Mouse (Mus musculus): ENCODE data around the gene Svs1. TPM values are rescaled to one million over a fixed set of nuclear protein-coding genes. Genes with fewer than 3 reads are reported as not detected.

The Svs1 gene
- total and polyA plus RNA-seq, 2 experiments from 2014 or later: not detected

- Histone ChIP-seq H3K27ac (ENCODE audit: low read depth, low read length) (no peak overlapping the region), H3K4me2 (ENCODE audit: low read depth) (no peak overlapping the region), H3K27me3 (ENCODE audit: insufficient read depth, low read length) (no peaks in the 10 kb centered on the region), H3K9me3 (ENCODE audit: low read length) (no peaks in the 10 kb centered on the region), H3K4me1 (ENCODE audit: insufficient read depth) (no peaks in the 10 kb centered on the region), H3K9ac (no peak overlapping the region), H3K36me3 (ENCODE audit: insufficient read depth) (no peaks in the 10 kb centered on the region), H3K4me3 (ENCODE audit: low read depth, low read length) (no peak overlapping the region)
- TF ChIP-seq CTCF (IDR thresholded peaks at IDR 0.05; ENCODE audit: low read depth): no peak
- DNase-seq: peak; percentile 60
- peak; percentile 90 for ATAC-seq
- 14% methylated on average over 14 of the region's 14 CpGs for WGBS
These were observed 34.7 kb downstream of the Svs1 start for GRCm38 (mm10) chr6:49021141-49022012.

- Histone ChIP-seq H3K9ac (no peak overlapping the region), H3K4me2 (ENCODE audit: low read depth) (no peak overlapping the region), H3K4me1 (ENCODE audit: insufficient read depth) (no peaks in the 10 kb centered on the region), H3K9me3 (ENCODE audit: low read length) (no peaks in the 10 kb centered on the region), H3K4me3 (ENCODE audit: low read depth, low read length) (no peak overlapping the region), H3K27ac (ENCODE audit: low read depth, low read length) (no peak overlapping the region), H3K36me3 (ENCODE audit: insufficient read depth) (no peaks in the 10 kb centered on the region), H3K27me3 (ENCODE audit: insufficient read depth, low read length) (no peaks in the 10 kb centered on the region)
- WGBS: 75% methylated on average over 2 of the region's 2 CpGs
- DNase-seq (no peak), ATAC-seq (no peak)
- TF ChIP-seq CTCF (IDR thresholded peaks at IDR 0.05; ENCODE audit: low read depth): no peak
These were observed 35.7 kb downstream of the Svs1 start for GRCm38 (mm10) chr6:49022384-49022783.

GRCm38 (mm10) chr6:49023315-49023714 lies 36.7 kb downstream of the Svs1 start:
- Histone ChIP-seq H3K4me2 (ENCODE audit: low read depth) (no peak overlapping the region), H3K27me3 (ENCODE audit: insufficient read depth, low read length) (no peaks in the 10 kb centered on the region), H3K9me3 (ENCODE audit: low read length) (no peaks in the 10 kb centered on the region), H3K4me3 (ENCODE audit: low read depth, low read length) (no peak overlapping the region), H3K27ac (ENCODE audit: low read depth, low read length) (no peak overlapping the region), H3K4me1 (ENCODE audit: insufficient read depth) (no peaks in the 10 kb centered on the region), H3K9ac (no peak overlapping the region), H3K36me3 (ENCODE audit: insufficient read depth) (no peaks in the 10 kb centered on the region)
- 90% methylated on average over 10 of the region's 10 CpGs for WGBS
- TF ChIP-seq CTCF (IDR thresholded peaks at IDR 0.05; ENCODE audit: low read depth): no peak
- no peak for DNase-seq
- ATAC-seq: no peak

- Histone ChIP-seq H3K4me2 (ENCODE audit: low read depth) (no peak overlapping the region), H3K4me3 (ENCODE audit: low read depth, low read length) (no peak overlapping the region), H3K27ac (ENCODE audit: low read depth, low read length) (no peak overlapping the region), H3K36me3 (ENCODE audit: insufficient read depth) (no peaks in the 10 kb centered on the region), H3K4me1 (ENCODE audit: insufficient read depth) (no peaks in the 10 kb centered on the region), H3K9me3 (ENCODE audit: low read length) (no peaks in the 10 kb centered on the region), H3K9ac (no peak overlapping the region), H3K27me3 (ENCODE audit: insufficient read depth, low read length) (no peaks in the 10 kb centered on the region)
- ATAC-seq: no peak
- WGBS: 64% methylated on average over 7 of the region's 7 CpGs
- no peak for TF ChIP-seq CTCF (IDR thresholded peaks at IDR 0.05; ENCODE audit: low read depth)
- no peak for DNase-seq
These were observed 38.6 kb downstream of the Svs1 start for GRCm38 (mm10) chr6:49025290-49025689.

- no peak overlapping the region for H3K4me2 ChIP-seq (ENCODE audit: low read depth)
- TF ChIP-seq CTCF (IDR thresholded peaks at IDR 0.05; ENCODE audit: low read depth): no peak
- WGBS: 95% methylated on average over 5 of the region's 5 CpGs
- ATAC-seq (no peak), DNase-seq (no peak)
- H3K4me1 ChIP-seq (ENCODE audit: insufficient read depth): no peaks in the 10 kb centered on the region
- H3K27ac ChIP-seq (ENCODE audit: low read depth, low read length): no peak overlapping the region
- no peak overlapping the region for H3K4me3 ChIP-seq (ENCODE audit: low read depth, low read length)
- no peak overlapping the region for H3K9ac ChIP-seq
- no peaks in the 10 kb centered on the region for H3K9me3 ChIP-seq (ENCODE audit: low read length)
- no peaks in the 10 kb centered on the region for H3K36me3 ChIP-seq (ENCODE audit: insufficient read depth)
- H3K27me3 ChIP-seq (ENCODE audit: insufficient read depth, low read length): no peaks in the 10 kb centered on the region
These were observed 39.8 kb downstream of the Svs1 start for GRCm38 (mm10) chr6:49026496-49026895.

GRCm38 (mm10) chr6:49028019-49028418 lies 41.4 kb downstream of the Svs1 start:
- Histone ChIP-seq H3K4me1 (ENCODE audit: insufficient read depth) (no peaks in the 10 kb centered on the region), H3K27me3 (ENCODE audit: insufficient read depth, low read length) (no peaks in the 10 kb centered on the region), H3K4me3 (ENCODE audit: low read depth, low read length) (no peak overlapping the region), H3K9ac (no peak overlapping the region), H3K36me3 (ENCODE audit: insufficient read depth) (no peaks in the 10 kb centered on the region), H3K4me2 (ENCODE audit: low read depth) (no peak overlapping the region), H3K27ac (ENCODE audit: low read depth, low read length) (no peak overlapping the region), H3K9me3 (ENCODE audit: low read length) (no peaks in the 10 kb centered on the region)
- TF ChIP-seq CTCF (IDR thresholded peaks at IDR 0.05; ENCODE audit: low read depth): no peak
- ATAC-seq: no peak
- no peak for DNase-seq
- 87% methylated on average over 6 of the region's 6 CpGs for WGBS

- Histone ChIP-seq H3K4me3 (ENCODE audit: low read depth, low read length) (no peak overlapping the region), H3K36me3 (ENCODE audit: insufficient read depth) (no peaks in the 10 kb centered on the region), H3K4me2 (ENCODE audit: low read depth) (no peak overlapping the region), H3K9me3 (ENCODE audit: low read length) (no peaks in the 10 kb centered on the region), H3K27me3 (ENCODE audit: insufficient read depth, low read length) (no peaks in the 10 kb centered on the region), H3K27ac (ENCODE audit: low read depth, low read length) (no peak overlapping the region), H3K4me1 (ENCODE audit: insufficient read depth) (no peaks in the 10 kb centered on the region), H3K9ac (no peak overlapping the region)
- no peak for ATAC-seq
- TF ChIP-seq CTCF (IDR thresholded peaks at IDR 0.05; ENCODE audit: low read depth): no peak
- whole genome bisulfite sequencing: 83% methylated on average over 3 of the region's 3 CpGs
- no peak for DNase-seq
These were observed 42.0 kb downstream of the Svs1 start for GRCm38 (mm10) chr6:49028708-49029107.
